Mouse (Mus musculus) layer of hippocampus, postnatal 10 days (tissue): Measurements from ENCODE around the gene Sez6l2. TPM values are rescaled to one million over a fixed set of nuclear protein-coding genes. Genes with fewer than 3 reads are reported as not detected.
A peak's percentile ranks its signal among the peaks of the same experiment; 100 is the strongest.

Experiments
- DNase-seq, 2 experiments: peaks; one replicate each; pipeline ENCODE4 v3.0.0; 2021; ENCODE audit warnings: low spot score in 2 of 2
- total RNA-seq, 2 experiments: library from RNA; stranded (reverse); gene quantifications; 2 replicates each; pipeline ENCODE4 v1.2.3; 2021

Gene Sez6l2
- total RNA-seq, 2 experiments from 2014 or later: 273 to 305 TPM

- DNase-seq: no peak
These were observed 57.1 kb downstream of the Sez6l2 start for GRCm38 (mm10) chr7:127007313-127008024.

- peak; percentile 64 to 65 for DNase-seq
These were observed 58.1 kb downstream of the Sez6l2 start for GRCm38 (mm10) chr7:127008239-127009019.

GRCm38 (mm10) chr7:127009307-127010085 lies 59.1 kb downstream of the Sez6l2 start:
- DNase-seq: peak in 1 of 2 experiments; percentile 20

- DNase-seq: no peak
These were observed 60.7 kb downstream of the Sez6l2 start for GRCm38 (mm10) chr7:127011051-127011450.

GRCm38 (mm10) chr7:127011717-127012116 lies 61.4 kb downstream of the Sez6l2 start:
- DNase-seq: no peak

- no peak for DNase-seq
These were observed 62.0 kb downstream of the Sez6l2 start for GRCm38 (mm10) chr7:127012374-127012773.

GRCm38 (mm10) chr7:127012845-127013244 lies 62.5 kb downstream of the Sez6l2 start:
- no peak for DNase-seq

- DNase-seq: no peak
These were observed 63.0 kb downstream of the Sez6l2 start for GRCm38 (mm10) chr7:127013385-127013784.

GRCm38 (mm10) chr7:127014320-127014719 lies 64.0 kb downstream of the Sez6l2 start, which contains the start of gene Mvp:
Gene Mvp (minus strand): TSS chr7:127014621.
- DNase-seq: no peak

GRCm38 (mm10) chr7:127014993-127015392 lies 64.6 kb downstream of the Sez6l2 start:
- no peak for DNase-seq

GRCm38 (mm10) chr7:127016081-127016480 lies 65.7 kb downstream of the Sez6l2 start:
- no peak for DNase-seq

- no peak for DNase-seq
These were observed 65.9 kb downstream of the Sez6l2 start, which contains the start of gene Pagr1b for GRCm38 (mm10) chr7:127016481-127016485. Gene Pagr1b (minus strand): TSS chr7:127016484.

GRCm38 (mm10) chr7:127016486-127016938 lies 66.1 kb downstream of the Sez6l2 start:
- DNase-seq: no peak

GRCm38 (mm10) chr7:127016971-127017949 lies 66.9 kb downstream of the Sez6l2 start, which contains the start of gene Pagr1a:
Gene Pagr1a (minus strand): TSS chr7:127017352.
- DNase-seq: peak; percentile 96 to 98

GRCm38 (mm10) chr7:127017950-127018345 lies 67.6 kb downstream of the Sez6l2 start:
- no peak for DNase-seq

- DNase-seq: no peak
These were observed 68.3 kb downstream of the Sez6l2 start for GRCm38 (mm10) chr7:127018416-127019305.

- DNase-seq: no peak
These were observed 69.1 kb downstream of the Sez6l2 start for GRCm38 (mm10) chr7:127019306-127019960.

GRCm38 (mm10) chr7:127020031-127020430 lies 69.7 kb downstream of the Sez6l2 start:
- no peak for DNase-seq
